Mouse (Mus musculus) hindbrain, embryonic 16.5 days (tissue): Measurements from ENCODE around the gene Faap100. TPM values are rescaled to one million over a fixed set of nuclear protein-coding genes. Genes with fewer than 3 reads are reported as not detected.

Experiments used
- ATAC-seq: fragments of 200-750 bp; cut with Nextera tagmentation; 2 replicates; pipeline ENCODE4 v1.8.0; 2017; ENCODE audit warnings: moderate TSS enrichment, moderate library complexity
- H3K27ac ChIP-seq: fragments of 300-500 bp; sonication (generic); 2 replicates; pipeline ENCODE4 v1.5.1; 2014; ENCODE audit warnings: low read depth, mild to moderate bottlenecking, control low read depth, low read length, moderate library complexity
- H3K27me3 ChIP-seq: fragments of 300-500 bp; sonication (generic); replicated peaks from 2 replicates; pipeline ENCODE4 v1.6.1; 2014; ENCODE audit warnings: low read length; ENCODE audit not compliant: control insufficient read depth, insufficient read depth
- H3K36me3 ChIP-seq: fragments of 300-500 bp; sonication (generic); 2 replicates; pipeline ENCODE4 v1.6.1; 2014; ENCODE audit warnings: mild to moderate bottlenecking, low read length, moderate library complexity, mixed read lengths; ENCODE audit not compliant: control insufficient read depth, insufficient read depth
- H3K4me1 ChIP-seq: fragments of 300-500 bp; sonication (generic); 2 replicates; pipeline ENCODE4 v1.6.1; 2014; ENCODE audit warnings: low read depth, low read length; ENCODE audit not compliant: control insufficient read depth, insufficient read depth
- H3K4me2 ChIP-seq: fragments of 300-500 bp; sonication (generic); 2 replicates; pipeline ENCODE4 v1.6.1; 2014; ENCODE audit warnings: mild to moderate bottlenecking, low read length, control low read depth, moderate library complexity
- H3K4me3 ChIP-seq: fragments of 300-500 bp; sonication (generic); 2 replicates; pipeline ENCODE4 v1.5.1; 2014; ENCODE audit warnings: mild to moderate bottlenecking, low read length, control low read depth, moderate library complexity
- H3K9ac ChIP-seq: fragments of 300-500 bp; sonication (generic); 2 replicates; pipeline ENCODE4 v1.6.1; 2014; ENCODE audit warnings: low read depth, mild to moderate bottlenecking, control low read depth, low read length, moderate library complexity
- H3K9me3 ChIP-seq: fragments of 300-500 bp; sonication (generic); 2 replicates; pipeline ENCODE4 v1.6.1; 2014; ENCODE audit warnings: mild to moderate bottlenecking, low read length, moderate library complexity; ENCODE audit not compliant: control insufficient read depth
- WGBS: fragments of 180-500 bp; shearing (Covaris S2); extraction: QIAGEN DNeasy Blood & Tissue Kit; methylation state at CpG from one replicate; pipeline ENCODE4 v1.1.7; 2014; 5-methylcytosine and 5-hydroxymethylcytosine counted together
- polyA plus RNA-seq: library from polyadenylated mRNA; unstranded; fragments of >200 nt; fragmentation: Nextera tagmentation; extraction: Ambion mirVana; gene quantifications from 2 replicates; pipeline ENCODE4 v1.2.1, GENCODE M21; 2015

Faap100 gene
- polyA plus RNA-seq, 1 experiment from 2014 or later = 103 TPM

- no peak overlapping the region for H3K4me3 ChIP-seq
- H3K36me3 ChIP-seq = peaks cover 9% of the 10 kb centered on the region
- ATAC-seq = no peak
- H3K9ac ChIP-seq = no peak overlapping the region
- 35% methylated on average over 7 of the region's 7 CpGs for WGBS
- no peaks in the 10 kb centered on the region for H3K27me3 ChIP-seq
- H3K4me1 ChIP-seq = peaks cover 13% of the 10 kb centered on the region; the same call in 1 of the 2 replicates
- H3K27ac ChIP-seq = no peak overlapping the region
- H3K9me3 ChIP-seq = no peaks in the 10 kb centered on the region
- no peak overlapping the region for H3K4me2 ChIP-seq
Measured at GRCm38 (mm10) chr11:120366443-120367027, 12.0 kb downstream of the Faap100 start.

DNA sequence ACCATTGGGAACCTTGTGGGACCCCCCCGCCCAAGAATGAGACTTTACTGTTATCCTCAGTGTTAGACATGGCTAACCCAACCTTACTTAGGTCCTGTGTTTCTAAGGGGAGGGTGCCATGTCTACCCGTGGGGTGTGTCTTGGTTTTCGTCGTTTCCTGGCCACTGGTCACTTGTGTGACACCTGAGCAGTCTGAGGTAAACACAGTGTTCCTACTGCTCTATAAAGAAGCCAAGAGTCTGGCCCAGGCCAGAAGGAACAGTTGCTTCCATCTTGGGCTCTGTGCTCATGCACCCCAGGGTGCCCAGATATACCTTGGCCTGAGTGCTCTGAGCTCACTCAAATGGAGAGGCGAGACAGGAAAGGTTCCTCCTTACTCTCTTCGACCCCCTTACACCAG lies 15.7 kb downstream of the Faap100 start:
- H3K27me3 ChIP-seq = no peaks in the 10 kb centered on the region
- WGBS = 92% methylated on average over 6 of the region's 6 CpGs
- H3K4me3 ChIP-seq = no peak overlapping the region
- no peak overlapping the region for H3K9ac ChIP-seq
- no peak overlapping the region for H3K27ac ChIP-seq
- H3K4me1 ChIP-seq = peaks cover 28% of the 10 kb centered on the region
- H3K36me3 ChIP-seq = no peaks in the 10 kb centered on the region
- ATAC-seq = no peak
- no peaks in the 10 kb centered on the region for H3K9me3 ChIP-seq
- no peak overlapping the region for H3K4me2 ChIP-seq

DNA sequence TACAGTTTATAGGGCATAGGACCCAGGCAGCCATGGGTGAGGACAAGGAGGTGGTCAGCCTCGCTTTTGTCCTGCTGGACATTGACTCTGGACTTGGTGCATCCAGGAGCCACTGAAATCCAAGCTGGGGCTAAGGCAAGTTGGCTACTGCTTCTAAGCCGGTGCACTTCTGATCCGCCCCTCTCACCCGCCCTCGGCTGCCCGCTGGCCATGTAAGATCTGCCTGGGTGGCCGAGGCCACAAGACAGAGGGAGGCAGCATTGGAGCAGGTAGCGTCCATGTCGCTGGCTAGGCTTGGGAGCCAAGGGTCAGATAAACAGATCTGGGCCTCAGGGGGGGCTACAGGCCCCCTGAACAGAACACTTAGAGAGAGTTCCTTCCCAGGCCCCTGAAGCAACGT lies 17.3 kb downstream of the Faap100 start, which contains the start of gene Fscn2:
Gene Fscn2, plus strand, starts transcription at position 240 of the 400 bp plus-strand sequence.
- no peak for ATAC-seq
- no peak within 1 kb of the TSS for H3K9ac ChIP-seq
- WGBS = 77% methylated on average over 10 of the region's 10 CpGs
- H3K36me3 ChIP-seq = no peaks in the 10 kb centered on the region
- H3K27me3 ChIP-seq = no peaks in the 10 kb centered on the region
- no peak within 1 kb of the TSS for H3K27ac ChIP-seq
- no peak within 1 kb of the TSS for H3K4me2 ChIP-seq
- H3K4me3 ChIP-seq = no peak within 1 kb of the TSS
- peaks cover 29% of the 10 kb centered on the region for H3K4me1 ChIP-seq
- no peaks in the 10 kb centered on the region for H3K9me3 ChIP-seq

DNA sequence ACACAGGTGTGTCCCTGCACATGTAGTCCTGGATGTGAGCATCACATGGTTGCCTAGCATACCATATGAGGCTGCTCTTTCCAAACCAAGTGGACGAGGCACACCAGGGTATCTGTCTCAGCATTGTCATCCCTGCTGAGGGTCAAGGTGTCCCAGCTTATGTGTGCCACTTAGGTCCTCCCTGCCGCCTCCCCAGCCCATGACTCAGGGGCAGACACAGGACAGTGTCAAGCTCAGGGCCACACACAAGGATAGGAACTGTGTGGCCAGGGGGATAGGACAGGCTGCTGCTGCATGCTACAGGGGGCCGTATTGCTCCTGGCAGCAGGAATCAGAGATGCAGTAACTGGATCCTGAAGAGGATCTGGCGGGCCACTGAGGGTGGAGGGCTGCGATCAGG lies 17.8 kb downstream of the Faap100 start:
- Histone ChIP-seq H3K4me2 (no peak overlapping the region), H3K9ac (no peak overlapping the region), H3K27me3 (no peaks in the 10 kb centered on the region), H3K4me1 (peaks cover 25% of the 10 kb centered on the region), H3K36me3 (no peaks in the 10 kb centered on the region), H3K9me3 (no peaks in the 10 kb centered on the region), H3K27ac (no peak overlapping the region), H3K4me3 (no peak overlapping the region)
- WGBS = 77% methylated on average over 5 of the region's 5 CpGs
- no peak for ATAC-seq

DNA sequence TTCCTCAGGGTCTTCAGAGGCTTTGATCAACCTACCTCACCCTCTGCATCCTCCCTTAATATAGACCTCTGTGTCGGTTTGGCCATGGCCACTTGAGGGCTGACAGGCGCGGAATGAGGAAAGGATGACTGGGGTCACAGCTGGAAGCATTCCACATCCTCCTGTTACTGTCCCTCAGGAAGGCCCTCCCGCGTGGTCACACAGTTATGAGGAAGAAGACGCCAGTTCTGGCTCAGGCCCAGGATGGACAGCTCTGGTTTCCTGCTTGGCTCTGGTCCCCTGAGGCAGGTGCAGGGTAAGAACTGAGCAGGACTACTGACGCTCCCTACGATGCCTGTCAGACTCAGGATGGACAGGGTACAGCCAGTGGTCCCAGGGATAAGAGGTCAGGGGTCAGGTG lies 18.5 kb downstream of the Faap100 start:
- Histone ChIP-seq H3K4me3 (no peak overlapping the region), H3K27ac (no peak overlapping the region), H3K36me3 (no peaks in the 10 kb centered on the region), H3K27me3 (no peaks in the 10 kb centered on the region), H3K4me1 (peaks cover 25% of the 10 kb centered on the region), H3K9ac (no peak overlapping the region), H3K4me2 (no peak overlapping the region), H3K9me3 (no peaks in the 10 kb centered on the region)
- ATAC-seq = no peak
- WGBS = 53% methylated on average over 8 of the region's 8 CpGs

GRCm38 (mm10) chr11:120359391-120359790 lies 19.2 kb downstream of the Faap100 start:
- no peaks in the 10 kb centered on the region for H3K27me3 ChIP-seq
- ATAC-seq = no peak
- H3K9me3 ChIP-seq = no peaks in the 10 kb centered on the region
- 64% methylated on average over 6 of the region's 6 CpGs for WGBS
- H3K27ac ChIP-seq = no peak overlapping the region; the same call in 1 of the 2 replicates
- no peak overlapping the region for H3K4me2 ChIP-seq
- no peak overlapping the region for H3K9ac ChIP-seq
- peaks cover 25% of the 10 kb centered on the region for H3K4me1 ChIP-seq
- no peak overlapping the region for H3K4me3 ChIP-seq
- no peaks in the 10 kb centered on the region for H3K36me3 ChIP-seq

- peaks cover 31% of the 10 kb centered on the region for H3K4me1 ChIP-seq
- H3K9ac ChIP-seq = peak overlapping the region; percentile 1; the same call in 1 of the 2 replicates
- H3K9me3 ChIP-seq = no peaks in the 10 kb centered on the region
- H3K27me3 ChIP-seq = no peaks in the 10 kb centered on the region
- no peak overlapping the region for H3K4me3 ChIP-seq
- WGBS = 4% methylated on average over 10 of the region's 10 CpGs
- H3K27ac ChIP-seq = peak overlapping the region; percentile 81
- no peaks in the 10 kb centered on the region for H3K36me3 ChIP-seq
- peak; percentile 88 for ATAC-seq
- peak overlapping the region; percentile 25; the same call in 1 of the 2 replicates for H3K4me2 ChIP-seq
Measured at GRCm38 (mm10) chr11:120357791-120358401, 20.7 kb downstream of the Faap100 start.

DNA sequence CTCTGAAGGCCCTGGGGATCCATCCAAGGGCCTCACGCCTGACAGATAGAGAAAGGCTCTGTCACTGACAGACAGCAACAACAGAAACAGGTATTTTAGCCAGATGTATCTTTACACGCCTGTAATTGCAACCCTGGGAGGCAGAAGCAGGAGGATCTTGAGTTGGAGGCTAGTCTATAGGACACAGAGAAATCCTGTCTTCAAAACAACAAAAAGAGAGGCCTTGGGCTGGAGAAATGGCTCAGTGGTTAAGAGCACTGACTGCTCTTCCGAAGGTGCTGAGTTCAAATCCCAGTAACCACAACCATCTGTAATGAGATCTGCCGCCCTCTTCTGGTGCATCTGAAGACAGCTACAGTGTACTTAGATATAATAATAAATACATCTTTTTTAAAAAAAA lies 21.7 kb downstream of the Faap100 start:
- Histone ChIP-seq H3K27ac (no peak overlapping the region), H3K4me1 (peaks cover 36% of the 10 kb centered on the region)

DNA sequence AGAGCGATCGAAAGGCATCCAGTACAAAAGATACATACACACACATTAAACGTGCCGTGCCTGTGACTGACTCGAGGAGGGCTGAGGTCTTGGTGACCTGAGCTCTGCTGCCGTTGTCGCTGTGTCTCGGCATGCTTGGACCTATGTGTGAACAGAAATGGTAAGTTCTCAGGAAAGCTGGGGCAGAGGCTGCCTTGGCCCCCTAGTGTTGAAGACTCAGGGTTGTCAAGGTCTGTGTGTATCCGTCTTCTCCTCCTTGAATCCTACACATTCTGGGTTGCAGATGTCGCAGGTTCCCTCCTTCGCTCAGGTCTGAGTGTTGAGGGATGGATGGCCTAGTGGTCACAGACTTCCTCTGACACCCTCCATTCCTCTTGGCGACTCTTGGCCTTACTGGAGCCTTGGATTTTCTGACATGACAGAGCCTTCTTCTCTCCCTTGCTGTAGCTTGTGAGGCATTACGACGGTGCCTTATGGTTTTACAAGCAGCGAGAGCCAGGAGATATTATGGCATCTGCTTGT lies 22.2 kb downstream of the Faap100 start:
- H3K4me1 ChIP-seq = peaks cover 40% of the 10 kb centered on the region

More for the DNA sequence above, 21.7 kb downstream of the Faap100 start:
- Histone ChIP-seq H3K9ac (no peak overlapping the region), H3K36me3 (no peaks in the 10 kb centered on the region), H3K4me2 (no peak overlapping the region), H3K4me3 (no peak overlapping the region), H3K27me3 (no peaks in the 10 kb centered on the region), H3K9me3 (no peaks in the 10 kb centered on the region)
- WGBS = 94% methylated on average over 4 of the region's 4 CpGs
- no peak for ATAC-seq

More for the DNA sequence above, 22.2 kb downstream of the Faap100 start:
- no peak overlapping the region for H3K9ac ChIP-seq
- no peaks in the 10 kb centered on the region for H3K27me3 ChIP-seq
- H3K27ac ChIP-seq = no peak overlapping the region
- no peaks in the 10 kb centered on the region for H3K9me3 ChIP-seq
- 84% methylated on average over 15 of the region's 15 CpGs for WGBS
- H3K4me3 ChIP-seq = no peak overlapping the region
- H3K4me2 ChIP-seq = no peak overlapping the region
- ATAC-seq = no peak
- no peaks in the 10 kb centered on the region for H3K36me3 ChIP-seq
